Mouse (Mus musculus) neural tube, embryonic 13.5 days (tissue): ENCODE data around the gene Lrrc61. TPM values are rescaled to one million over a fixed set of nuclear protein-coding genes. Genes with fewer than 3 reads are reported as not detected.

Source experiments
- polyA plus RNA-seq: library from polyadenylated mRNA; unstranded; fragments of >200 nt; fragmentation: Nextera tagmentation; extraction: Ambion mirVana; gene quantifications from 2 replicates; pipeline ENCODE4 v1.2.1, GENCODE M21; 2015

Lrrc61 gene
- polyA plus RNA-seq, 1 experiment from 2014 or later: 24.0 TPM

Other genes with a start within 250 kb of the Lrrc61 start
- gene Krba1, start 159.2 kb upstream of the Lrrc61 start, polyA plus RNA-seq: 23.8 and 27.4 TPM in 2 replicates
- gene Zfp467, start 109.0 kb upstream of the Lrrc61 start, polyA plus RNA-seq: 21.0 and 22.6 TPM in 2 replicates
- 0.31 and 0.43 TPM in 2 replicates for gene Sspo, start 106.6 kb upstream of the Lrrc61 start, polyA plus RNA-seq
- 177 and 203 TPM in 2 replicates for gene Atp6v0e2, start 17.2 kb upstream of the Lrrc61 start, polyA plus RNA-seq
- gene Rarres2, start 18.0 kb downstream of the Lrrc61 start, polyA plus RNA-seq: 9.2 and 10.9 TPM in 2 replicates
- not detected in 2 replicates for gene Gm45021, start 34.8 kb downstream of the Lrrc61 start, polyA plus RNA-seq
- gene Repin1, start 39.1 kb downstream of the Lrrc61 start, polyA plus RNA-seq: 38.0 and 40.3 TPM in 2 replicates
- not detected in 2 replicates for gene Gm44965, start 39.1 kb downstream of the Lrrc61 start, polyA plus RNA-seq
- 11.3 and 15.7 TPM in 2 replicates for gene Zfp775, start 47.3 kb downstream of the Lrrc61 start, polyA plus RNA-seq
- gene AI854703, start 72.0 kb downstream of the Lrrc61 start, polyA plus RNA-seq: 11.2 and 12.7 TPM in 2 replicates
- gene Gimap8, start 92.4 kb downstream of the Lrrc61 start, polyA plus RNA-seq: 0.74 TPM in 2 replicates
- 1.6 and 2.7 TPM in 2 replicates for gene Gimap9, start 121.3 kb downstream of the Lrrc61 start, polyA plus RNA-seq
- 2.9 and 3.3 TPM in 2 replicates for gene Gimap4, start 129.8 kb downstream of the Lrrc61 start, polyA plus RNA-seq
- gene Gimap6, start 153.4 kb downstream of the Lrrc61 start, polyA plus RNA-seq: 10.9 and 11.6 TPM in 2 replicates
- 0.95 TPM in 1 of 2 replicates, not detected in the other for gene Gm28053, start 163.8 kb downstream of the Lrrc61 start, polyA plus RNA-seq
- not detected in 2 replicates for gene Gimap7, start 163.8 kb downstream of the Lrrc61 start, polyA plus RNA-seq
- gene Gimap1, start 184.3 kb downstream of the Lrrc61 start, polyA plus RNA-seq: 8.6 and 8.7 TPM in 2 replicates
- 2.0 TPM in 2 replicates for gene Gimap5, start 191.4 kb downstream of the Lrrc61 start, polyA plus RNA-seq
- gene Gimap3, start 216.1 kb downstream of the Lrrc61 start, polyA plus RNA-seq: not detected in 2 replicates